ENCODE assay signal across 26 mouse cellular contexts in genomic region chr19:10404424-10404823, GRCm38 (mm10). TPM values are rescaled to one million over a fixed set of nuclear protein-coding genes. Genes with fewer than 3 reads are reported as not detected.
DNase-seq lines count a peak whose midpoint lies in the region; ATAC-seq and TF ChIP-seq lines count a peak whose summit lies in the region.
"Had no signal": no experiment of that assay in that cellular context is flagged by ENCODE, and none has a peak within 500 bp of the region (broad histone marks: within the 10 kb centered on the region; RNA-seq: fewer than 3 reads in every experiment).

No protein-coding gene starts in this region.

- no peak for TF ChIP-seq CTCF in forebrain, postnatal 0 days (IDR thresholded peaks at IDR 0.05; ENCODE audit: low read depth)
- TF ChIP-seq CTCF in left cerebral cortex, adult 2 months (IDR thresholded peaks at IDR 0.05) = no peak
- no peak for TF ChIP-seq CTCF in brain, embryonic 14.5 days (IDR thresholded peaks at IDR 0.05; ENCODE audit: borderline replicate concordance, extremely low read depth, insufficient read depth, insufficient read length)

- H3K27ac ChIP-seq in forebrain, postnatal 0 days (ENCODE audit: low read depth, low read length) = no peak overlapping the region
- H3K27ac ChIP-seq in forebrain, embryonic 12.5 days = no peak overlapping the region
- H3K27ac ChIP-seq in left cerebral cortex, adult 2 months = peak overlapping the region; percentile 80
- H3K27ac ChIP-seq: embryonic facial prominence, embryonic 15.5 days; heart, embryonic 13.5 days; intestine, embryonic 15.5 days; limb, embryonic 15.5 days; liver, embryonic 15.5 days; stomach, embryonic 15.5 days had no signal

- 40% methylated on average over 10 of the region's 10 CpGs for WGBS in forebrain, postnatal 0 days
- WGBS in forebrain, embryonic 12.5 days = 72% methylated on average over 10 of the region's 10 CpGs

- no peaks in the 10 kb centered on the region for H3K36me3 ChIP-seq in forebrain, postnatal 0 days (ENCODE audit: insufficient read depth)
- H3K36me3 ChIP-seq in forebrain, embryonic 12.5 days (replicated peaks) = no peaks in the 10 kb centered on the region
- H3K36me3 ChIP-seq: embryonic facial prominence, embryonic 15.5 days; heart, embryonic 13.5 days; intestine, embryonic 15.5 days; limb, embryonic 15.5 days; liver, embryonic 15.5 days; stomach, embryonic 15.5 days had no signal

- no peak overlapping the region for H3K9ac ChIP-seq in forebrain, postnatal 0 days
- no peak overlapping the region for H3K9ac ChIP-seq in forebrain, embryonic 12.5 days
- H3K9ac ChIP-seq: embryonic facial prominence, embryonic 15.5 days; heart, embryonic 13.5 days; intestine, embryonic 15.5 days; limb, embryonic 15.5 days; liver, embryonic 15.5 days; stomach, embryonic 15.5 days had no signal

- no peak for TF ChIP-seq POLR2A in brain, embryonic 14.5 days (IDR thresholded peaks at IDR 0.05; ENCODE audit: borderline replicate concordance, extremely low read depth, insufficient read depth, insufficient read length, poor library complexity, severe bottlenecking)

- no peak overlapping the region for H3K4me3 ChIP-seq in forebrain, postnatal 0 days (ENCODE audit: low read depth, low read length)
- no peak overlapping the region for H3K4me3 ChIP-seq in forebrain, embryonic 12.5 days (replicated peaks)
- no peak overlapping the region for H3K4me3 ChIP-seq in left cerebral cortex, adult 2 months
- H3K4me3 ChIP-seq: embryonic facial prominence, embryonic 15.5 days; heart, embryonic 13.5 days; intestine, embryonic 15.5 days; limb, embryonic 15.5 days; liver, embryonic 15.5 days; megakaryocyte, embryonic 14.5 days; myocyte; stomach, embryonic 15.5 days had no signal

- peak; percentile 32; the same call in 1 of the 2 replicates for ATAC-seq in forebrain, postnatal 0 days
- no peak for ATAC-seq in forebrain, embryonic 12.5 days (ENCODE audit: low FRiP score)
- no peak for ATAC-seq in inflammation-experienced regulatory T-cells, adult 6 months
- ATAC-seq: intestine, embryonic 15.5 days had no signal

- H3K27me3 ChIP-seq in forebrain, postnatal 0 days (ENCODE audit: insufficient read depth, low read length) = no peaks in the 10 kb centered on the region
- H3K27me3 ChIP-seq in forebrain, embryonic 12.5 days = peaks cover 6% of the 10 kb centered on the region; the same call in 1 of the 2 replicates
- H3K27me3 ChIP-seq: embryonic facial prominence, embryonic 15.5 days; intestine, embryonic 15.5 days; liver, embryonic 15.5 days; stomach, embryonic 15.5 days had no signal

- H3K4me1 ChIP-seq in forebrain, postnatal 0 days (ENCODE audit: insufficient read depth) = peaks cover 10% of the 10 kb centered on the region; the same call in 1 of the 2 replicates
- H3K4me1 ChIP-seq in forebrain, embryonic 12.5 days = peaks cover 32% of the 10 kb centered on the region
- H3K4me1 ChIP-seq: embryonic facial prominence, embryonic 15.5 days; heart, embryonic 13.5 days; intestine, embryonic 15.5 days; limb, embryonic 15.5 days; liver, embryonic 15.5 days; megakaryocyte, embryonic 14.5 days; stomach, embryonic 15.5 days had no signal

- no peak overlapping the region for H3K4me2 ChIP-seq in forebrain, postnatal 0 days (ENCODE audit: low read depth)
- no peak overlapping the region for H3K4me2 ChIP-seq in forebrain, embryonic 12.5 days
- H3K4me2 ChIP-seq: embryonic facial prominence, embryonic 15.5 days; heart, embryonic 13.5 days; intestine, embryonic 15.5 days; limb, embryonic 15.5 days; liver, embryonic 15.5 days; stomach, embryonic 15.5 days had no signal

- intact Hi-C loops in left cerebral cortex, adult 2 months (cut with DNase I) = no loop called here

- no peak for DNase-seq in forebrain, postnatal 0 days
- no peak for DNase-seq in left cerebral cortex, adult 2 months (ENCODE audit: extremely low spot score in 1 of 2, low spot score in 2 of 2)
- no peak for DNase-seq in left cerebral cortex, adult 9 months (ENCODE audit: low spot score in 2 of 2)
- DNase-seq in brain, embryonic 14.5 days (ENCODE audit: low read depth) = peak; percentile 48
- DNase-seq in cerebellum, postnatal 25 days = peak; percentile 59 to 63
- DNase-seq in lung, adult 18-20 months = no peak
- DNase-seq: adrenal gland, postnatal 36 days; gastrocnemius, postnatal 10 days; heart, adult 18-20 months; kidney, adult 9 months; kidney, postnatal 36 days; layer of hippocampus, adult 9-11 months; lung, postnatal 10 days; right cerebral cortex, postnatal 25 days; thymus, adult 18-20 months; thymus, postnatal 4 days had no signal

- H3K9me3 ChIP-seq in forebrain, postnatal 0 days (ENCODE audit: low read length) = no peaks in the 10 kb centered on the region
- H3K9me3 ChIP-seq in forebrain, embryonic 12.5 days = no peaks in the 10 kb centered on the region
- H3K9me3 ChIP-seq: embryonic facial prominence, embryonic 15.5 days; heart, embryonic 13.5 days; intestine, embryonic 15.5 days; limb, embryonic 15.5 days; liver, embryonic 15.5 days; stomach, embryonic 15.5 days had no signal

RNA-seq across cellular contexts. Expression of gene Syt7, which starts 15.5 kb away (rescaled TPM):
- total RNA-seq in forebrain, postnatal 0 days (2014; rRNA removed) = 91.6 and 110 TPM in 2 replicates
- polyA plus RNA-seq in forebrain, postnatal 0 days (2015; fragmentation: Nextera tagmentation; extraction: Ambion mirVana) = 14.9 and 19.2 TPM in 2 replicates
- polyA plus RNA-seq in forebrain, embryonic 12.5 days (2016; fragmentation: Nextera tagmentation; extraction: Ambion mirVana) = 2.7 and 5.5 TPM in 2 replicates
- 100 to 1,000 TPM; 326 to 329 TPM for total RNA-seq in left cerebral cortex, adult 2 months (2021)
- polyA plus RNA-seq in brain, embryonic 14.5 days (2012; rRNA removed) = 50.2 and 85.2 TPM in 2 replicates
- polyA plus RNA-seq in inflammation-experienced regulatory T-cells, adult 6 months (2017; shearing (Covaris generic)) = under 1 TPM in 1 of 3 experiments, not detected in 2; 0.05 TPM

RNA-seq across cellular contexts. Expression of gene Lrrc10b, which starts 52.8 kb away (rescaled TPM):
- 6.5 and 7.7 TPM in 2 replicates for total RNA-seq in forebrain, postnatal 0 days (2014; rRNA removed)
- polyA plus RNA-seq in forebrain, postnatal 0 days (2015; fragmentation: Nextera tagmentation; extraction: Ambion mirVana) = 1.1 and 2.5 TPM in 2 replicates
- 0.83 and 1.1 TPM in 2 replicates for polyA plus RNA-seq in forebrain, embryonic 12.5 days (2016; fragmentation: Nextera tagmentation; extraction: Ambion mirVana)
- total RNA-seq in left cerebral cortex, adult 2 months (2021) = 10 to 100 TPM in 1 of 2 experiments, 1 to 10 TPM in 1; 6.9 to 15.8 TPM
- polyA plus RNA-seq in brain, embryonic 14.5 days (2012; rRNA removed) = 1.4 and 2.0 TPM in 2 replicates
- polyA plus RNA-seq in inflammation-experienced regulatory T-cells, adult 6 months (2017; shearing (Covaris generic)) = not detected

Comparison
In these comparisons a context has a peak if more than half of its experiments do, and no peak if none do; other contexts are left out.
1. DNase-seq: peak in brain, embryonic 14.5 days (single experiment) and cerebellum, postnatal 25 days (2 of 2); none in forebrain, postnatal 0 days (single experiment), left cerebral cortex, adult 2 months (0 of 2), left cerebral cortex, adult 9 months (0 of 2) and lung, adult 18-20 months (0 of 2).